Mouse (Mus musculus) liver, embryonic 14.5 days (tissue): ENCODE measurements around the gene Spata20.

Experiments
- CTCF ChIP-seq: IDR thresholded peaks from 2 replicates; pipeline ENCODE4 v1.5.1; 2016; ENCODE audit warnings: antibody characterized with exemption, low read depth, control low read depth
- EP300 ChIP-seq: IDR thresholded peaks from 2 replicates; pipeline ENCODE4 v1.6.1; 2016; ENCODE audit warnings: antibody characterized with exemption, low read depth

DNA sequence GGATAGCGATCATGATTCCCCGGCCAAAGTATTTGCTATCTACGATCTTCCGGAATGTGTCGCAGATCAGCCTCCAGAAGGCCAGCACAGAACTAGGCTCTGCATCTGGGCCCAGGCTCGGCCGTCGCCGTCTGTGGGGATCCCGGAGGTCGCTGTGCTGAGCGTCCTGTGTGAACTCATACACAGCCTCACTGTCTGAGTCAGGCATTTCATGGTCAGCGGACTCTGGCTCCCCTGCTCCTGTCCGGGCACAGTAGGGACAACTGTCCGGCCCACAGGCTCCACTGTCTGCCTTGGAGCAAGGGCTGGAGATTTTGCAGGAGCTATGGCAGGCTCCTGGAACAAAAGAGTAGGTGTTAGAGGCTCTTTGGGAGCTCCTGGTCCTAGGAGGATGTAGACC is 29.0 kb downstream of the Spata20 start:
- TF ChIP-seq EP300: no peak
- TF ChIP-seq CTCF: no peak
